Mouse (Mus musculus) erythroblast, embryonic 14.5 days (primary cell): ENCODE results near the gene Chka. TPM values are rescaled to one million over a fixed set of nuclear protein-coding genes. Genes with fewer than 3 reads are reported as not detected.

ENCODE experiments used
- H3K27me3 ChIP-seq: 2 replicates; pipeline ENCODE4 v1.6.1; 2012; ENCODE audit warnings: inconsistent platforms; ENCODE audit not compliant: control insufficient read depth
- H3K36me3 ChIP-seq: 2 replicates; pipeline ENCODE4 v1.6.1; 2012; ENCODE audit warnings: mild to moderate bottlenecking, inconsistent platforms; ENCODE audit not compliant: control insufficient read depth
- H3K4me1 ChIP-seq: 2 replicates; pipeline ENCODE4 v1.6.1; 2012; ENCODE audit warnings: inconsistent platforms; ENCODE audit not compliant: control insufficient read depth
- H3K4me3 ChIP-seq: replicated peaks from 2 replicates; pipeline ENCODE3; 2012; ENCODE audit warnings: moderate library complexity, mild to moderate bottlenecking, inconsistent platforms
- H3K9me3 ChIP-seq: 2 replicates; pipeline ENCODE4 v1.6.1; 2012; ENCODE audit warnings: low read length, inconsistent platforms, mixed read lengths; ENCODE audit not compliant: control insufficient read depth
- GATA1 ChIP-seq: IDR thresholded peaks from 2 replicates; pipeline ENCODE4 v1.6.1; 2012; ENCODE audit warnings: low read length, inconsistent platforms, mixed read lengths
- TAL1 ChIP-seq: IDR thresholded peaks from 3 replicates; pipeline ENCODE4 v1.6.1; 2012; ENCODE audit warnings: low read length, inconsistent platforms, mixed read lengths
- polyA plus RNA-seq: library from polyadenylated mRNA; stranded (reverse); fragments of >175 nt; gene quantifications from 2 replicates; pipeline ENCODE4 v1.2.3, GENCODE M21; 2012

Chka gene
- polyA plus RNA-seq, 1 experiment = 0.70 TPM

DNA sequence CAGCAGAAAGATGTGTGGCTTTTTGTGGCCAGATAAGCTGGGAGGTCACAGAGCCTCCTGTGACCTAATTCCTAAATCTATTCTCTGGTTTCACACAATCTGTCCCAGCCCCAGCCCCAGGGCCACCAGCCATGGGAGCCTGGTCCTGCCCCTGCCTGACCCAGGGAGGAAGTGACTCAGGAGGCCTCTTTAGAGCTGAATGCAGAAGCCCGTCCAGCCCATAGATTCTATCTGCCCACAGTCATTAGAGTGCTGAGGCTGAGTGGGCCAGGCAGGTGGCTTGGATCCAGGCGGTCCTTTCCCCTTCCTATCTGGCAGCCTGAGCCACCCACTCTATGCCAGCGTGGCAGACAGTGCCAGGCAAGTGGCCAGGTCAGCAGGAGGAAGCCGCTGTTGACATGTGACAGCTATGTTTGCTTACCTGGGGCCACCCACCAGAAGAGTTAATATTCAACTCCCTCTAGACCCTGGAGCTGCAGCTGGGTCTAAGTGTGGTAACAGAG is 18.7 kb upstream of the Chka start:
- no peaks in the 10 kb centered on the region for H3K36me3 ChIP-seq
- no peaks in the 10 kb centered on the region for H3K27me3 ChIP-seq
- no peak overlapping the region for H3K4me3 ChIP-seq
- H3K4me1 ChIP-seq = peaks cover 38% of the 10 kb centered on the region
- TF ChIP-seq GATA1 (no peak), TAL1 (no peak)
- no peaks in the 10 kb centered on the region for H3K9me3 ChIP-seq

DNA sequence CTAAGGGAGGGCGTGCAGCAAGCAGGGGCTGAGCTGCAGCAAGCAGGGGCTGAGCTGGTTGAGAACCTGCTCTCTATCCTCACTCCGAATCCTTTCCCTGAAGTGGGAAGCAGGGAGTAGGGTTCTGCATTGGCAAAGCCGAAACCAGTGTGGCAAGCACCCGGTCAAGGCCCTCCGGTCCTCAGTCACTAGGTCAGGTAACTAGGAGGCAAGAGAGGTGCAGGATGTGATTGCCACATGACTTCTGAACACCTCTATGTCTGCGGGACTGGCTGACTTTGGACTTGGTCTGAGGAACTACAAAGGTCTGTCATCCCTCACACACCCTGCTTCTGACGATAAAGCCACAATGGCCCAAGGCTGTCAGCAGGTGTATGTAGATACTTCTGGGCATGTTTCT is 17.3 kb upstream of the Chka start:
- H3K36me3 ChIP-seq = no peaks in the 10 kb centered on the region
- TF ChIP-seq GATA1 (no peak), TAL1 (no peak)
- no peaks in the 10 kb centered on the region for H3K9me3 ChIP-seq
- peaks cover 38% of the 10 kb centered on the region for H3K4me1 ChIP-seq
- no peaks in the 10 kb centered on the region for H3K27me3 ChIP-seq
- H3K4me3 ChIP-seq = no peak overlapping the region

DNA sequence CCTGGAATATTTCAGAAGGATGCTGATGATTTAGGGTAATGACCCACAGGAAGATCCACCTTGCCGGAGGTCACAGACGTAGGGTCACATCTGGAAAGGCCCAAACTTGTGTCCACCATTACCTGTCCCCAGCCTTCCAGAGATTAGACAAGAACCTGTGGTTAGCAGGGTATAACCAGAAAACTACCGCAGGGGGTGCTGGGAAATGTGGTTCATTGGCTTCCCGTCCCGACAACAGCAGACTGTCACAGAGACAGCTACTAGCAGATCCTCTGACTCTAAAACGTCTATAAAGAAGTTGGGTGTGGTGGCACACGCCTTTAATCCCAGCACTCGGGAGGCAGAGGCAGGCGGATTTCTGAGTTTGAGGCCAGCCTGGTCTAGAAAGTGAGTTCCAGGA is 14.8 kb upstream of the Chka start:
- TF ChIP-seq GATA1 (no peak), TAL1 (no peak)
- no peaks in the 10 kb centered on the region for H3K27me3 ChIP-seq
- H3K4me3 ChIP-seq = no peak overlapping the region

DNA sequence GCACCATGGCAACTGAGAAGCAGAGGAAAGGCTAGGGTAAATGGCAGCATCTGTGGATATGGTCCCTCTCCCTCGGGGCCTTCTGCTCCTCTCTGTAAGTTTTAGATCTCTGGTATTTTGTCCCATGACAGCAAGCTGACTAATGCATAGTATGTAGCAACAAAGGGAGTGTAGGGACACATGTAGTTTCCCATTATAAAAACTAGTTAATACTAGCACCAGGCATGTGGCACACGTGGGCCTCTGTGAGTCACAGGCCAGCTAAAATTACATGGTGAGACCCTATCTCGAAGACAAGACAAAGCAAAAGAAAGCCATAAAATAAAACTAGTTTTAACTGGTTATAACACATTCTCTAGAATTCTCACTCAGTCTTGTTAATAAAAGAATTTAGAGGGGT is 12.6 kb upstream of the Chka start:
- Histone ChIP-seq H3K27me3 (no peaks in the 10 kb centered on the region), H3K36me3 (no peaks in the 10 kb centered on the region), H3K4me3 (no peak overlapping the region), H3K4me1 (peaks cover 10% of the 10 kb centered on the region), H3K9me3 (no peaks in the 10 kb centered on the region)
- no peak for TF ChIP-seq TAL1
- no peak for TF ChIP-seq GATA1

More for the DNA sequence above, 14.8 kb upstream of the Chka start:
- Histone ChIP-seq H3K36me3 (no peaks in the 10 kb centered on the region), H3K9me3 (no peaks in the 10 kb centered on the region), H3K4me1 (peaks cover 26% of the 10 kb centered on the region)

DNA sequence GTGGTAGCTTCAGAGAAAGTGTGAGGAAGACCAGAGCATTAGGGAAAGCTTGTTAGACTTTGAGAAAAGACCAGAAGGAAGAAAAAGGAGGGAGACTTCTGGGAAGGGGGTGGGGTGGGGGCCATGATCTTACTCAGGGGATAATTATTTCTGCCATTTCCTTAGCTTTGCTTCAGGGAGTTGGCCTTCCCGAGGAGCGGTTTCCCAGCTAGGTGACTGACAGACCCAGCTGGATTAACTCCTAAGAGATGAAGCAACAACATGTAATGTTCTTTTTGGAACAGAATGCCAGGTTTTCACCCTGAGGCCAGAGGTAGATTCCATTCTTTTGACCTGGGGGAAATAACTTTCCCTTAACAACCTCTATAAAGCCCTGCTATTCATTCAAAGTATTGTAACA is 11.9 kb upstream of the Chka start:
- no peak overlapping the region for H3K4me3 ChIP-seq
- no peaks in the 10 kb centered on the region for H3K36me3 ChIP-seq
- TF ChIP-seq TAL1 (no peak), GATA1 (no peak)
- H3K4me1 ChIP-seq = peaks cover 8% of the 10 kb centered on the region
- no peaks in the 10 kb centered on the region for H3K9me3 ChIP-seq
- H3K27me3 ChIP-seq = no peaks in the 10 kb centered on the region

DNA sequence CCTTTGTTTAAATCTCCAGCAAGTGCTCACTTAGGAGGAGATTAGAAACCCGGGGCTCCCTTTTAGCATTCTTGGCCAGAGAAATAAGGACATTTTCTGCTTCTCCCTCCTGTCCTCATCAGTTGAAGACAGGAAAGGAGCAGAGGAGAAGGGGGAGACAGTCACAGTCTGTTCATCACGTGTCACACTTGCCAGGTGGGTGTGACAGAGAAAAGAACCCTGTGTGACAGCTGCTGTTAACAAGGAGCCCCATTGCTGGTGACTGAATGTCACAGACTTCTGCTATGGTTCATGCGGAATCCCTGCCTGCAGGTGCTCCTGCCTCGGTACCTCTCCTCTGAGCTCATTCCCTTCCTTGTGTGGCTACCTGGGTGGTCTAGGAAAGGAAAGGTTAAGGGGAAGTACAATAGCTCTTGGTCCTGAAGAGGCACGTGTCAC is 11.3 kb upstream of the Chka start:
- no peaks in the 10 kb centered on the region for H3K9me3 ChIP-seq
- H3K4me3 ChIP-seq = no peak overlapping the region
- H3K27me3 ChIP-seq = no peaks in the 10 kb centered on the region
- H3K36me3 ChIP-seq = no peaks in the 10 kb centered on the region
- peaks cover 2% of the 10 kb centered on the region for H3K4me1 ChIP-seq
- TF ChIP-seq TAL1 (no peak), GATA1 (no peak)

DNA sequence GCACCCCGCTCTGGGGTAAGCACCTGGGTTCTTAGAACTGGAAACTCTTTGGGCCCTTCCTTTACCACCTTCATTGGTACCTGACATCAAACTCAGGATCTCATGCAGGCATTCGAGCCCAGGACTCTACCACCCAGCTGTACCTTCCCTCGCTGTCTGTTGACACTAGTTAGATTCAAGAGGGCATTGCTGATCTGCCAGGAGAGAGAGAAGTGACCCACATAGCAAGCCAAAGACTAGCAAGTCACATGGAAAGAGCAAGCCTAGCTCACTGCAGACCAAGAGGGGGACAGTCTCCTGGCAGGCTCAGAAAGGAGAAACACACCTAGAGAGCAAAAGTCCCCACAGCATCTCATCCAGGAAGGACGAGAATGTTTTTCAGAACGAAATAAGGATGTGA is 10.9 kb upstream of the Chka start:
- TF ChIP-seq GATA1 = no peak
- TF ChIP-seq TAL1 = no peak
- H3K4me1 ChIP-seq = no peaks in the 10 kb centered on the region
- H3K9me3 ChIP-seq = no peaks in the 10 kb centered on the region

DNA sequence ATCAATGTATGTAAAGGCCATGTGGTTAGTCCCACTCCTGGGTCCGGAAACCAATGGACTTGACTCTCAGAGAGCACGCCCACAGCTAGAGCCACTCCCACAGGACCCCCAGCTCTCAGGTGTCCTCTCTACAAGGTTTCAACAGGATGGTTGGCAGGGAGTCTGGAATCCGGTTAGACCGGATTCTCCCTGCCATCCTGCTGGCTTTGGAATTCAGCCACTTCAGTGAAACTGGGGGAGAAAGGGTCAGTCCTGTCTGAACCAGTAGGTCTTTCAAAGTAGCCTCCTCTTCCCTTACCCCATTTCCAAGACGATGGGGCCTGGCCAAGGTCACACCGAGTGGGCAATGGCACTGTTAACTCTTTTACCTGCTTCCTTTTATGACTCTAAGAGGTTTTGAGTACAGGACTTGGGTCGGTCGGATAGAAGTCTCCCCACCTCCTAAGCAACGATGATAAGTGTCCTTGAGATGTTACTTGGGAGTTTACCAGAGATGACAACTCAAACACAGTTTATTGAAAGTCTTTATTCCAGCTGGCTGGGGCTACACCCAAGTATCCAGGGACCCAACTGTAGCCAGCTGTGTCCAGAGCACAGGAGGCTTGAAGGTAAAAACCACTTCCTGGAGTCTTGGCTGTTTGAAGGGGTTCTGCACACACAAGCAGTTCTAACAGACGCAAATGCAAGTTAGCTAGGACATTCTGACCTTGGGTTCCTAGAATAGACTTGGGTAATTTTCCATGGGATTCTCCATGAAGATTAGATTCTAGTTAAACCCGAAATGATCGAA is 9.0 kb upstream of the Chka start:
- Histone ChIP-seq H3K4me3 (no peak overlapping the region), H3K4me1 (no peaks in the 10 kb centered on the region), H3K27me3 (no peaks in the 10 kb centered on the region), H3K9me3 (no peaks in the 10 kb centered on the region), H3K36me3 (no peaks in the 10 kb centered on the region)
- no peak for TF ChIP-seq GATA1
- TF ChIP-seq TAL1 = no peak

More for the DNA sequence above, 10.9 kb upstream of the Chka start:
- Histone ChIP-seq H3K27me3 (no peaks in the 10 kb centered on the region), H3K4me3 (no peak overlapping the region), H3K36me3 (no peaks in the 10 kb centered on the region)

DNA sequence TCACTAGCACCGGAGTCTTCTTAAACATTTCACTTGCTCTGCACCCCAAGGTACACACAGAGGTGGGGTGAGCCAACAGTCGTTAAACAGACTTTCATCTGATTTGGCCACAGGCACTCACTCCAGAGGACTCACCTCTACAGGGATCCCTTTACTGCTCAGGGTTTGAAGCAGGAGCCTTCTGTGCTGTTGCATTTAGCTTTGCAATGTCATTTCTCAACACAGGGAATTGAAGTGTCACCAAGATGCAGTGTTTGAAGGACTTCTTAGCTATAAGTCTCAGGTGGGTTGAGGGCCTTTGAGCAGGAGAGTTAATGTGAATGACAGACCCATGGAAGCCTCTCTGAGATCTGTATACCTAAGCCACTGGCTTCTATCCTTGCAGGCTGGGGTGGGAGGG is 7.9 kb upstream of the Chka start:
- TF ChIP-seq TAL1 = no peak
- no peak for TF ChIP-seq GATA1
- Histone ChIP-seq H3K4me3 (no peak overlapping the region), H3K27me3 (no peaks in the 10 kb centered on the region), H3K4me1 (no peaks in the 10 kb centered on the region), H3K9me3 (no peaks in the 10 kb centered on the region), H3K36me3 (no peaks in the 10 kb centered on the region)

DNA sequence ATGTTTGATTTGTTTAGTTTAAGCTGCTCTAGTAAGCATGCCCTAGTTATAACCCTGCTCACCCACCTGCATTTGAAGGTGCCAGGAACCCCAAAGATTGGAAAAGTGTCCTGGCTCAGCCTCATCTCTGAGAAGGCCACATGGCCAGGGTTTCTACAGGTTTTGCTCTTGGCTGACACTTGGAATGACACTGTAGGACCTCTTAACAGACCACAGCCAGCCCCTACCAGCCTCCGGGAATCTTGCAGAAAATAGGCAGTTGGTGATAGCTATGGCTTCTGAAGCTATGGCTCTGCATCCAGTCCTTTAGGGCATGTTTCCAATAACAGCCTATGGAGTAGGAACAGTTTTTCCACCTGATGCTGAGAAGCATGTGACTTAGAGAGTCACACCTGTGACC is 6.7 kb upstream of the Chka start:
- Histone ChIP-seq H3K27me3 (no peaks in the 10 kb centered on the region), H3K4me1 (peaks cover 1% of the 10 kb centered on the region), H3K9me3 (no peaks in the 10 kb centered on the region), H3K4me3 (no peak overlapping the region), H3K36me3 (no peaks in the 10 kb centered on the region)
- TF ChIP-seq GATA1 (no peak), TAL1 (no peak)
